8 mouse cellular contexts compared by ENCODE assay signal in genomic region chr4:149549221-149549925, GRCm38 (mm10). TPM values are rescaled to one million over a fixed set of nuclear protein-coding genes. Genes with fewer than 3 reads are reported as not detected.
DNase-seq lines count a peak whose midpoint lies in the region; ATAC-seq and TF ChIP-seq lines count a peak whose summit lies in the region.

No protein-coding gene starts in this region.

- no peaks in the 10 kb centered on the region for H3K4me1 ChIP-seq in heart, adult 2 months (ENCODE audit: control insufficient read depth, insufficient read depth, low read length)
- H3K4me1 ChIP-seq in kidney, adult 2 months (ENCODE audit: control insufficient read depth, insufficient read depth, low read length) = no peaks in the 10 kb centered on the region
- H3K4me1 ChIP-seq in limb, embryonic 10.5 days = no peaks in the 10 kb centered on the region
- H3K4me1 ChIP-seq in midbrain, embryonic 14.5 days (ENCODE audit: control insufficient read depth, insufficient read depth, low read length) = no peaks in the 10 kb centered on the region; the same call in 1 of the 2 replicates

- no peaks in the 10 kb centered on the region for H3K9me3 ChIP-seq in limb, embryonic 10.5 days (replicated peaks)
- H3K9me3 ChIP-seq in midbrain, embryonic 14.5 days (ENCODE audit: control insufficient read depth, low read length) = no peaks in the 10 kb centered on the region

- H3K27ac ChIP-seq in heart, adult 2 months = no peak overlapping the region
- H3K27ac ChIP-seq in kidney, adult 2 months (ENCODE audit: insufficient read depth, low read depth, low read length) = no peak overlapping the region
- no peak overlapping the region for H3K27ac ChIP-seq in limb, embryonic 10.5 days
- no peak overlapping the region for H3K27ac ChIP-seq in midbrain, embryonic 14.5 days (replicated peaks; ENCODE audit: low read depth, low read length)

- ATAC-seq in midbrain, embryonic 14.5 days (ENCODE audit: low FRiP score, low TSS enrichment) = peak; percentile 76; the same call in 1 of the 2 replicates

- DNase-seq in 3T3-L1 (ENCODE audit: low read depth, low spot score) = peak; percentile 94
- peak; percentile 67 for DNase-seq in adrenal gland, adult 8-10 months
- peak; percentile 75 for DNase-seq in embryo, embryonic 9.5 days (ENCODE audit: extremely low spot score)
- peak; percentile 76 for DNase-seq in heart, adult 2 months
- peak; percentile 84 for DNase-seq in kidney, adult 2 months
- peak; percentile 66 for DNase-seq in limb, embryonic 10.5 days (ENCODE audit: low spot score)
- peak; percentile 95 for DNase-seq in midbrain, embryonic 14.5 days
- peak; percentile 25 to 60 for DNase-seq in spleen, adult 18-20 months

- peak; percentile 90; the same call in 1 of the 2 replicates for TF ChIP-seq EP300 in heart, adult 2 months (IDR thresholded peaks at IDR 0.05; ENCODE audit: insufficient read depth, low read depth, low read length)

- H3K9ac ChIP-seq in heart, adult 2 months (ENCODE audit: low read depth, low read length) = no peak overlapping the region
- no peak overlapping the region for H3K9ac ChIP-seq in midbrain, embryonic 14.5 days (replicated peaks; ENCODE audit: low read length)

- WGBS in heart, adult 2 months = 64% methylated on average over 9 of the region's 9 CpGs
- WGBS in kidney, adult 2 months = 66% methylated on average over 9 of the region's 9 CpGs
- WGBS in limb, embryonic 10.5 days = 69% methylated on average over 9 of the region's 9 CpGs
- 68% methylated on average over 9 of the region's 9 CpGs for WGBS in midbrain, embryonic 14.5 days

- intact Hi-C loops in heart, adult 2 months (cut with DNase I) = loop anchor here (1.0 kb wide), 1 partner anchor 62 kb away; no protein-coding TSS in a partner anchor

- H3K4me3 ChIP-seq in heart, adult 2 months = no peak overlapping the region
- no peak overlapping the region for H3K4me3 ChIP-seq in kidney, adult 2 months (ENCODE audit: insufficient read depth, low read depth, low read length)
- no peak overlapping the region for H3K4me3 ChIP-seq in limb, embryonic 10.5 days
- H3K4me3 ChIP-seq in midbrain, embryonic 14.5 days (replicated peaks; ENCODE audit: low read depth, low read length) = no peak overlapping the region

- TF ChIP-seq POLR2A in heart, adult 2 months (IDR thresholded peaks at IDR 0.05; ENCODE audit: insufficient read depth, low read depth, low read length) = no peak
- TF ChIP-seq POLR2A in kidney, adult 2 months (IDR thresholded peaks at IDR 0.05; ENCODE audit: low read depth, low read length) = no peak

- no peaks in the 10 kb centered on the region for H3K36me3 ChIP-seq in heart, adult 2 months (ENCODE audit: control insufficient read depth, insufficient read depth, low read length)
- H3K36me3 ChIP-seq in kidney, adult 2 months (ENCODE audit: control insufficient read depth, insufficient read depth, low read length) = no peaks in the 10 kb centered on the region
- peaks cover 74% of the 10 kb centered on the region for H3K36me3 ChIP-seq in limb, embryonic 10.5 days
- H3K36me3 ChIP-seq in midbrain, embryonic 14.5 days (ENCODE audit: control insufficient read depth, insufficient read depth, low read length) = peaks cover 33% of the 10 kb centered on the region

- no peaks in the 10 kb centered on the region for H3K27me3 ChIP-seq in heart, adult 2 months (ENCODE audit: control insufficient read depth, insufficient read depth, low read length)
- no peaks in the 10 kb centered on the region for H3K27me3 ChIP-seq in kidney, adult 2 months (replicated peaks; ENCODE audit: control insufficient read depth, insufficient read depth, low read length)
- no peaks in the 10 kb centered on the region for H3K27me3 ChIP-seq in limb, embryonic 10.5 days (ENCODE audit: low read depth, poor library complexity, severe bottlenecking)
- no peaks in the 10 kb centered on the region for H3K27me3 ChIP-seq in midbrain, embryonic 14.5 days (ENCODE audit: control insufficient read depth, insufficient read depth, low read length)

- TF ChIP-seq CTCF in heart, adult 2 months (IDR thresholded peaks at IDR 0.05) = no peak; the same call in 1 of the 2 replicates
- TF ChIP-seq CTCF in kidney, adult 2 months (conservative IDR thresholded peaks at IDR 0.05; ENCODE audit: insufficient read depth, insufficient read length, low read depth, low read length) = peak; percentile 92

- no peak overlapping the region for H3K4me2 ChIP-seq in midbrain, embryonic 14.5 days (ENCODE audit: low read length)

- no peaks in the 10 kb centered on the region for H3K79me2 ChIP-seq in heart, adult 2 months (replicated peaks; ENCODE audit: control insufficient read depth, insufficient read depth, low read length)

RNA-seq across cellular contexts. Expression of gene Ctnnbip1, which starts 31.3 kb away (rescaled TPM):
- 10 to 100 TPM; 25.3 to 34.5 (median 29.7) TPM for total RNA-seq in adrenal gland, adult 8-10 months (2022)
- total RNA-seq in heart, adult 2 months (2021) = 10 to 100 TPM; 25.0 to 27.3 TPM
- polyA plus RNA-seq in heart, adult 2 months (2012; rRNA removed) = 25.5 and 26.0 TPM in 2 replicates
- 20.5 and 24.4 TPM in 2 replicates for polyA plus RNA-seq in kidney, adult 2 months (2012; rRNA removed)
- 67.1 and 78.4 TPM in 2 replicates for polyA plus RNA-seq in limb, embryonic 10.5 days (2016; fragmentation: Nextera tagmentation; extraction: Ambion mirVana)
- polyA plus RNA-seq in midbrain, embryonic 14.5 days (2014; fragmentation: Nextera tagmentation; extraction: Ambion mirVana) = 93.6 and 95.3 TPM in 2 replicates

RNA-seq across cellular contexts. Expression of gene Clstn1, which starts 36.9 kb away (rescaled TPM):
- 100 to 1,000 TPM; 106 to 164 (median 136) TPM for total RNA-seq in adrenal gland, adult 8-10 months (2022)
- 10 to 100 TPM; 86.7 to 88.3 TPM for total RNA-seq in heart, adult 2 months (2021)
- polyA plus RNA-seq in heart, adult 2 months (2012; rRNA removed) = 25.6 and 26.3 TPM in 2 replicates
- polyA plus RNA-seq in kidney, adult 2 months (2012; rRNA removed) = 44.9 and 46.3 TPM in 2 replicates
- polyA plus RNA-seq in limb, embryonic 10.5 days (2016; fragmentation: Nextera tagmentation; extraction: Ambion mirVana) = 34.8 and 41.2 TPM in 2 replicates
- polyA plus RNA-seq in midbrain, embryonic 14.5 days (2014; fragmentation: Nextera tagmentation; extraction: Ambion mirVana) = 104 and 117 TPM in 2 replicates

Comparison
In these comparisons a context has a peak if more than half of its experiments do, and no peak if none do; other contexts are left out.
1. DNase-seq: peak in every context shown above with its lines; median percentile 95 in midbrain, embryonic 14.5 days; 94 in 3T3-L1; 84 in kidney, adult 2 months; 76 in heart, adult 2 months; 75 in embryo, embryonic 9.5 days; 67 in adrenal gland, adult 8-10 months; 66 in limb, embryonic 10.5 days; 42 in spleen, adult 18-20 months.